8 mouse cellular contexts compared by ENCODE assay signal in genomic region chr10:111507460-111508211, GRCm38 (mm10). TPM values are rescaled to one million over a fixed set of nuclear protein-coding genes. Genes with fewer than 3 reads are reported as not detected.
DNase-seq lines count a peak whose midpoint lies in the region; ATAC-seq and TF ChIP-seq lines count a peak whose summit lies in the region.

No protein-coding gene starts in this region.

- H3K4me1 ChIP-seq in hindbrain, postnatal 0 days (ENCODE audit: insufficient read depth, low read length), result no peaks in the 10 kb centered on the region

- H3K27ac ChIP-seq in hindbrain, postnatal 0 days, result peak overlapping the region; percentile 89

- H3K4me2 ChIP-seq in hindbrain, postnatal 0 days (ENCODE audit: low read depth, low read length), result peak overlapping the region; percentile 83

- H3K9ac ChIP-seq in hindbrain, postnatal 0 days (replicated peaks; ENCODE audit: low read length), result peak overlapping the region; percentile 87

- H3K27me3 ChIP-seq in hindbrain, postnatal 0 days (ENCODE audit: insufficient read depth, low read length), result no peaks in the 10 kb centered on the region

- peak; percentile 63 for TF ChIP-seq CTCF in hindbrain, postnatal 0 days (IDR thresholded peaks at IDR 0.05; ENCODE audit: low read depth)

- WGBS in hindbrain, postnatal 0 days, result under 1% methylated on average over 38 of the region's 38 CpGs

- peak; percentile 24; the same call in 1 of the 2 replicates for ATAC-seq in hindbrain, postnatal 0 days
- ATAC-seq in megakaryocyte, adult 5-6 weeks (ENCODE audit: poor library complexity, severe bottlenecking), result peak; percentile 41

- H3K36me3 ChIP-seq in hindbrain, postnatal 0 days (ENCODE audit: insufficient read depth, low read length), result no peaks in the 10 kb centered on the region

- peak; percentile 80 for DNase-seq in NIH3T3 (ENCODE audit: low read depth)
- peak; percentile 87 for DNase-seq in cerebellum, postnatal 14 days
- peak; percentile 58 for DNase-seq in gastrocnemius, adult 18-20 months (ENCODE audit: low spot score)
- peak; percentile 68 for DNase-seq in hindbrain, postnatal 0 days (ENCODE audit: low spot score)
- DNase-seq in left cerebral cortex, postnatal 10 days (ENCODE audit: extremely low spot score in 1 of 2, low spot score in 2 of 2), result peak; percentile 37 to 74
- DNase-seq in right cerebral cortex, postnatal 10 days (ENCODE audit: low spot score in 2 of 2), result peak; percentile 78 to 80
- DNase-seq in urinary bladder, postnatal 14 days (ENCODE audit: low spot score), result peak; percentile 77

- H3K4me3 ChIP-seq in hindbrain, postnatal 0 days (ENCODE audit: low read length), result peak overlapping the region; percentile 78

- no peaks in the 10 kb centered on the region for H3K9me3 ChIP-seq in hindbrain, postnatal 0 days (ENCODE audit: low read length)

- intact Hi-C loops in left cerebral cortex, postnatal 10 days (cut with DNase I), result loop anchor here (1.0 to 5.0 kb wide), 3 partner anchors 60 to 418 kb away; no protein-coding TSS in a partner anchor

RNA-seq across cellular contexts. Expression of gene Phlda1, which starts 1.6 kb away (rescaled TPM):
- total RNA-seq in gastrocnemius, adult 18-20 months (2021), result 1 to 10 TPM; 2.7 to 4.7 TPM
- 7.0 and 8.4 TPM in 2 replicates for total RNA-seq in hindbrain, postnatal 0 days (2014; rRNA removed)
- 36.2 and 39.4 TPM in 2 replicates for polyA plus RNA-seq in hindbrain, postnatal 0 days (2015; fragmentation: Nextera tagmentation; extraction: Ambion mirVana)
- total RNA-seq in left cerebral cortex, postnatal 10 days (2021), result 10 to 100 TPM; 24.4 to 28.6 TPM
- 8.6 and 9.1 TPM in 2 replicates for total RNA-seq in megakaryocyte, adult 5-6 weeks (2015)
- total RNA-seq in megakaryocyte, adult 5-6 weeks (2017), result 0.84 and 1.2 TPM in 2 replicates

RNA-seq across cellular contexts. Expression of gene Nap1l1, which starts 34.6 kb away (rescaled TPM):
- total RNA-seq in gastrocnemius, adult 18-20 months (2021), result 10 to 100 TPM; 63.4 to 69.3 TPM
- total RNA-seq in hindbrain, postnatal 0 days (2014; rRNA removed), result 45.4 and 48.7 TPM in 2 replicates
- 174 and 197 TPM in 2 replicates for polyA plus RNA-seq in hindbrain, postnatal 0 days (2015; fragmentation: Nextera tagmentation; extraction: Ambion mirVana)
- 100 to 1,000 TPM; 237 to 241 TPM for total RNA-seq in left cerebral cortex, postnatal 10 days (2021)
- 369 and 375 TPM in 2 replicates for total RNA-seq in megakaryocyte, adult 5-6 weeks (2015)
- total RNA-seq in megakaryocyte, adult 5-6 weeks (2017), result 346 and 431 TPM in 2 replicates

Comparison
In these comparisons a context has a peak if more than half of its experiments do, and no peak if none do; other contexts are left out.
1. Peak in every context shown above with its lines: DNase-seq, ATAC-seq, H3K4me3 ChIP-seq and H3K27ac ChIP-seq.